ENCODE assay signal across 38 mouse cellular contexts in the genomic region with DNA sequence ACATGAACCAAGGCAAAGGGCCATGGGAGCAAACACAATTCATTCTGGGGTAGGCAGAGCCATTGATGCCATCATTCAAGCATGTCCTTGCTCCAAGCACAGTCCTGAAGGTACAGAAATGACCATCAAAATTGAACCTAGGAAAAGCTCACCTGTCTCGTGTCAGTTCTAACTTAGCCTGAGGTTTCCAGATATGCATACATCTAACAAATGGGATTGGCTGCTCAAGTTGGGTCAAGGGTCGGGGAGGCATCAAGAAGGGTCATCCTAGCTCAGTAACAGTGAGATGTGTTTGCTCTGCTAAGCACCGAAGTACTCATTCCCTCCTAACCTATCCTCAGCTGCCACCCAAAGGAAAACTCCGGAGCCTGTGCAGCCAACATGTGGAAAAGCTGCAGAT. TPM values are rescaled to one million over a fixed set of nuclear protein-coding genes. Genes with fewer than 3 reads are reported as not detected.
"Had no signal": no experiment of that assay in that cellular context is flagged by ENCODE, and none has a peak within 500 bp of the region (broad histone marks: within the 10 kb centered on the region; RNA-seq: fewer than 3 reads in every experiment).

No protein-coding gene starts in this region.

- H3K4me2 ChIP-seq: limb, embryonic 12.5 days; limb, embryonic 13.5 days; limb, embryonic 15.5 days; liver, embryonic 11.5 days; liver, embryonic 12.5 days; liver, embryonic 13.5 days; liver, embryonic 15.5 days; lung, embryonic 14.5 days; lung, embryonic 15.5 days; midbrain, embryonic 11.5 days; midbrain, embryonic 12.5 days; midbrain, embryonic 13.5 days; midbrain, embryonic 15.5 days had no signal

- H3K9ac ChIP-seq: limb, embryonic 12.5 days; limb, embryonic 13.5 days; limb, embryonic 15.5 days; liver, embryonic 12.5 days; liver, embryonic 13.5 days; liver, embryonic 14.5 days; liver, embryonic 15.5 days; liver, postnatal 0 days; lung, embryonic 14.5 days; lung, embryonic 15.5 days; midbrain, embryonic 12.5 days; midbrain, embryonic 13.5 days; midbrain, embryonic 15.5 days had no signal

- H3K27ac ChIP-seq: limb, embryonic 10.5 days; limb, embryonic 12.5 days; limb, embryonic 13.5 days; limb, embryonic 15.5 days; liver, embryonic 12.5 days; liver, embryonic 13.5 days; liver, embryonic 14.5 days; liver, embryonic 15.5 days; lung, embryonic 15.5 days; macrophage; midbrain, embryonic 10.5 days; midbrain, embryonic 12.5 days; midbrain, embryonic 13.5 days; midbrain, embryonic 15.5 days had no signal

- H3K4me3 ChIP-seq: limb, embryonic 10.5 days; limb, embryonic 12.5 days; limb, embryonic 13.5 days; limb, embryonic 15.5 days; liver, embryonic 12.5 days; liver, embryonic 13.5 days; liver, embryonic 15.5 days; lung, embryonic 15.5 days; megakaryocyte, embryonic 14.5 days; midbrain, embryonic 10.5 days; midbrain, embryonic 12.5 days; midbrain, embryonic 13.5 days; midbrain, embryonic 15.5 days; myocyte had no signal

- H3K36me3 ChIP-seq: limb, embryonic 10.5 days; limb, embryonic 12.5 days; limb, embryonic 13.5 days; limb, embryonic 15.5 days; liver, embryonic 12.5 days; liver, embryonic 13.5 days; liver, embryonic 15.5 days; lung, embryonic 15.5 days; midbrain, embryonic 10.5 days; midbrain, embryonic 12.5 days; midbrain, embryonic 13.5 days; midbrain, embryonic 15.5 days had no signal

- DNase-seq: left cerebral cortex, postnatal 4 days; liver; liver, embryonic 13.5 days; liver, postnatal 0 days; lung, adult 18-20 months; lung, adult 2 months; lung, embryonic 14.5 days; lung, postnatal 10 days; lung, postnatal 14 days; lung, postnatal 36 days; lung, postnatal 4 days; midbrain, embryonic 14.5 days had no signal

- H3K4me1 ChIP-seq: liver, embryonic 12.5 days; liver, embryonic 13.5 days; liver, embryonic 15.5 days had no signal

- ATAC-seq: liver, embryonic 12.5 days; liver, postnatal 0 days; lung, postnatal 0 days; midbrain, embryonic 13.5 days; midbrain, embryonic 15.5 days; midbrain, embryonic 16.5 days had no signal

- H3K9me3 ChIP-seq: limb, embryonic 10.5 days; limb, embryonic 12.5 days; limb, embryonic 13.5 days; limb, embryonic 15.5 days; liver, embryonic 12.5 days; liver, embryonic 13.5 days; liver, embryonic 15.5 days; lung, embryonic 15.5 days; megakaryocyte, embryonic 14.5 days; midbrain, embryonic 10.5 days; midbrain, embryonic 12.5 days; midbrain, embryonic 13.5 days; midbrain, embryonic 15.5 days had no signal

RNA-seq across cellular contexts. Expression of a gene that starts 1.5 kb away (rescaled TPM):
- total RNA-seq: megakaryocyte progenitor cell, adult 5-6 weeks; megakaryocyte, adult 5-6 weeks; monocyte, adult 5-6 weeks had no signal
- polyA plus RNA-seq: limb, embryonic 10.5 days; limb, embryonic 11.5 days; limb, embryonic 12.5 days; liver, embryonic 11.5 days; macrophage; myocyte had no signal

RNA-seq across cellular contexts. Expression of a gene that starts 24.3 kb away (rescaled TPM):
- total RNA-seq: megakaryocyte-erythroid progenitor cell, adult 5-6 weeks had no signal
- polyA plus RNA-seq: macrophage; neural tube, embryonic 11.5 days had no signal

RNA-seq across cellular contexts. Expression of a gene that starts 34.6 kb away (rescaled TPM):
- total RNA-seq: megakaryocyte progenitor cell, adult 5-6 weeks; megakaryocyte, adult 5-6 weeks; megakaryocyte-erythroid progenitor cell, adult 5-6 weeks; monocyte, adult 5-6 weeks had no signal
- polyA plus RNA-seq: liver, embryonic 11.5 days; liver, embryonic 13.5 days; liver, embryonic 16.5 days; macrophage; myocyte had no signal
